Mouse (Mus musculus): ENCODE results near the gene Ankrd1. TPM values are rescaled to one million over a fixed set of nuclear protein-coding genes. Genes with fewer than 3 reads are reported as not detected.

Gene Ankrd1
- polyA plus RNA-seq, 1 experiment: not detected

DNA sequence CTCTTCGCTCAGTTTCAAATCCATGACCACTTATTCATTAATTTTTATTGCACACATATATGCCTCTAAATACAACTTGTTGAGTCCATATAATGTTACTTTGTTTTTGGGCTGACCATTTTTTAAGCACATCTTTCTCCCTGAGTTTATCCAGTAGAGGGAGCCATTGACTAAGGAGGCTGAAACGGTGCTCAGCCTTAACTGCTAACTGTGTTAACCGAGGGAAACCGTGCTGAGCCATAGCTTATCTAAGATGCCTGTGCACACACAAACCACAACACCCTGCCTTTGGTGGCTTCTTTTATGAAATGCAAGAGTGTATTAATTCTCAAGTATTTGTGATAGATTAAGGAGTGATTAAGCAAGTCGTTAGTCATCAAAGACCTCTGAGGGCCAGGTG lies 29.1 kb downstream of the Ankrd1 start:
- 36% methylated on average over 5 of the region's 5 CpGs for WGBS

DNA sequence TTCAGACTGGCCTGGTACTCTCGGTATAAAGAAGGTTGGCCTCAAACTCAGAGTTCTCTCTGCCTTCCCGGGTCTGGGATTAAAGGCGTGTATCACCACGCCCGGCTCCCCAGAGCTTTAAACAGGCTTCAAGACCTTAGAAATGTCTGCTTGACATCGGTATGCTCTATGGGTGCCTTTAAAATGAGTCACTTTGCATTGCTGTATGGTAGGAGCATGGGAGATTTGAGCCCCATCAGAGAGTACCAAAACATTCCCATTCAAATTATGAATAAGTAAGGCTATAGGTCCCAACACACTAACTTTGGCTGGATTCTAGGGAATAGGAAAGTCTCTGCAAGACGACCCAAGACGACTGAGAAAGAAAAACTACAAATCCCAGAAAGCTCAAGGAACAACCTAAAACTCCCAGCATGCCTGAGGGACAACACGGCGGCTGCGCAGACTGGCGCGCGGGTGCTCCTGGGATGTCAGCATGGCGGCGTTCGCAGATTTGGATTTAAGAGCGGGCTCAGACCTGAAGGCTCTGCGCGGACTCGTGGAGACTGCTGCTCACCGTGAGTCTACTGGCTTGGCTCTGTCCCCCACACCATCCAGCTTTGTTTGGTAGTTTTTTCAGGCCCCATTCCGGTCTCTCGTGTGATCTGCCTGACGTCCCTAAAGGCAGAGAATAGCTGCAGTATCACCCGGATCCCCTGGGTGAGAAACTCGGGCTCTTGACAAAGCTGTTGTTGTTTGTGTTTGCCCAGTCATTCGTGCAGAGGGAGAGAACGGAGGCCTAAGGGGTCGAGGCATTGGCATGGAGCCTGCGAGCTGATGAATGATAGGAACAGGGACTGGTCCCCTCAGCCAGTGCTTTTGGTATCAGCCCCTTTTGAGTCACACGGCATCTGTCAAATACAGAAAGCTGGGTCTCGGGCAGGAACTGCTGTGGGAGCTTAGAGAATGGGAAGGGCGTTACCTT lies 36.4 kb downstream of the Ankrd1 start, which contains the start of gene Rpp30:
Gene Rpp30 (plus strand): TSS at position 455 of the 964 bp plus-strand sequence.
- H3K4me3 ChIP-seq (ENCODE audit: insufficient read depth, low read depth, low read length): peak within 1 kb of the TSS; percentile 80
- no peaks in the 10 kb centered on the region for H3K4me1 ChIP-seq (ENCODE audit: control insufficient read depth, insufficient read depth, low read length)
- TF ChIP-seq CTCF (IDR thresholded peaks at IDR 0.05; ENCODE audit: insufficient read depth, low read depth, low read length) (no peak), POLR2A (IDR thresholded peaks at IDR 0.05; ENCODE audit: insufficient read depth, low read depth, low read length) (peak; percentile 43; the same call in 1 of the 2 replicates)
- no peak within 1 kb of the TSS for H3K27ac ChIP-seq (ENCODE audit: insufficient read depth, low read depth, low read length)
- 2% methylated on average over 34 of the region's 34 CpGs for WGBS

More for the DNA sequence above, 29.1 kb downstream of the Ankrd1 start:
- H3K4me3 ChIP-seq (ENCODE audit: insufficient read depth, low read depth, low read length): no peak overlapping the region
- no peak overlapping the region for H3K27ac ChIP-seq (ENCODE audit: insufficient read depth, low read depth, low read length)
- H3K4me1 ChIP-seq (ENCODE audit: control insufficient read depth, insufficient read depth, low read length): no peaks in the 10 kb centered on the region
- TF ChIP-seq POLR2A (IDR thresholded peaks at IDR 0.05; ENCODE audit: insufficient read depth, low read depth, low read length) (no peak), CTCF (IDR thresholded peaks at IDR 0.05; ENCODE audit: insufficient read depth, low read depth, low read length) (no peak)

- TF ChIP-seq CTCF (IDR thresholded peaks at IDR 0.05; ENCODE audit: insufficient read depth, low read depth, low read length) (no peak), POLR2A (IDR thresholded peaks at IDR 0.05; ENCODE audit: insufficient read depth, low read depth, low read length) (no peak)
- H3K4me1 ChIP-seq (ENCODE audit: control insufficient read depth, insufficient read depth, low read length): no peaks in the 10 kb centered on the region
- WGBS: 38% methylated on average over 7 of the region's 7 CpGs
- H3K4me3 ChIP-seq (ENCODE audit: insufficient read depth, low read depth, low read length): no peak overlapping the region
- H3K27ac ChIP-seq (ENCODE audit: insufficient read depth, low read depth, low read length): no peak overlapping the region
Observed at GRCm38 (mm10) chr19:36082606-36083261, 37.2 kb downstream of the Ankrd1 start.

DNA sequence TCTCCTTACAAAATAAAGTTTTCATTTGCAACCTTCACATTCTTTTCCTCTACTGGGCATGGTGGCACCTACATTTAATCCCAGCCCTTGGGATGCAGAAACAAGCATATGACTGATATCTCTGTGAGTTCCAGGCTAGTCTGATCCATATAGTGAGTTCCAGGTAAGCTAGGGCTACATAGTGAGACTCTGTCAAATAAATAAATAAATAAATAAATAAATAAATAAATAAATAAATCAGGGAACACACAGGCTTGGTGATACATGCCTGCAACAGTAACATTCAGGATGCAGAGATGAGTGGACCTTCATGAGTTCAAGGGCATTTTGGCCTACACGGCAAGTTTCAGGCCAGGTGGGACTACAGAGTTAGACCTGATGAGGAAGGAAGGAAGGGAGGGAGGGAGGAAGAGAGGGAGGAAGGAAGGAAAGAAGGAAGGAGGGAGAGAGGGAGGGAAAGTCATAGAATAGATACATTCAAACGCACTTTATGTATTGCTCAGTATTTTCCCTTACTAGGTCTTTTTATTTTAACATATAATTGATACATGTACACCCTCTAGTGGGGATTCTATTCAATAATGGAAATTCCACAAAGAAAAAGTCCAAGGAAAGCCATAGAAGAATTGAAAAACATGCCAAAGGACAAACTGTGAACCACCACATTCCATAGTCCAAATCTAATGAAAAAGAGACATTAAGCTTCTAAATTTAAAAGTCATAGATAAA lies 56.9 kb downstream of the Ankrd1 start:
- 51% methylated on average over 2 of the region's 2 CpGs for WGBS
- Histone ChIP-seq H3K4me3 (ENCODE audit: insufficient read depth, low read depth, low read length) (no peak overlapping the region), H3K27ac (ENCODE audit: insufficient read depth, low read depth, low read length) (no peak overlapping the region), H3K4me1 (ENCODE audit: control insufficient read depth, insufficient read depth, low read length) (no peaks in the 10 kb centered on the region)
- no peak for TF ChIP-seq POLR2A (IDR thresholded peaks at IDR 0.05; ENCODE audit: insufficient read depth, low read depth, low read length)

Other genes starting within 250 kb of the Ankrd1 start
- gene Htr7, start 62.6 kb downstream of the Ankrd1 start, polyA plus RNA-seq (2012; ENCODE audit: insufficient read depth, insufficient read length, low replicate concordance, missing spikeins): not detected in 2 replicates
- gene Rpp30, start 36.4 kb downstream of the Ankrd1 start, polyA plus RNA-seq (2012; ENCODE audit: insufficient read depth, insufficient read length, low replicate concordance, missing spikeins): not detected in 2 replicates
- 318 TPM in 1 of 2 replicates, not detected in the other for gene Pcgf5, start 228.2 kb upstream of the Ankrd1 start, polyA plus RNA-seq (2012; ENCODE audit: insufficient read depth, insufficient read length, low replicate concordance, missing spikeins)

Measured in olfactory bulb, adult 2 months (tissue).